Mouse (Mus musculus): ENCODE measurements around the gene Ccdc24. TPM values are rescaled to one million over a fixed set of nuclear protein-coding genes. Genes with fewer than 3 reads are reported as not detected.

Ccdc24 gene
- polyA plus RNA-seq, 1 experiment from 2014 or later = 0.41 TPM

GRCm38 (mm10) chr4:117839366-117839765 lies 33.0 kb downstream of the Ccdc24 start:
- H3K27ac ChIP-seq (replicated peaks) = peak overlapping the region; percentile 79; the same call in 1 of the 2 replicates
- ATAC-seq (ENCODE audit: low FRiP score, low TSS enrichment) (no peak), DNase-seq (ENCODE audit: low spot score) (no peak)
- no peaks in the 10 kb centered on the region for H3K9me3 ChIP-seq (ENCODE audit: control insufficient read depth, low read length)
- peaks cover 9% of the 10 kb centered on the region for H3K4me1 ChIP-seq (replicated peaks; ENCODE audit: control insufficient read depth, insufficient read depth)
- no peaks in the 10 kb centered on the region; the same call in 1 of the 2 replicates for H3K36me3 ChIP-seq (ENCODE audit: control insufficient read depth, insufficient read depth, low read length)
- TF ChIP-seq EP300 (optimal IDR thresholded peaks at IDR 0.05) (no peak), CTCF (IDR thresholded peaks at IDR 0.05; ENCODE audit: low read depth) (no peak)
- 66% methylated on average over 6 of the region's 6 CpGs for WGBS
- H3K4me3 ChIP-seq (ENCODE audit: low read depth, low read length) = no peak overlapping the region
- H3K9ac ChIP-seq (ENCODE audit: low read length) = no peak overlapping the region
- H3K4me2 ChIP-seq (replicated peaks; ENCODE audit: low read depth) = no peak overlapping the region
- no peaks in the 10 kb centered on the region for H3K27me3 ChIP-seq (ENCODE audit: control insufficient read depth, insufficient read depth, low read length)

- no peak for DNase-seq (ENCODE audit: low spot score)
- peak overlapping the region; percentile 62; the same call in 1 of the 2 replicates for H3K9ac ChIP-seq (ENCODE audit: low read length)
- no peaks in the 10 kb centered on the region for H3K36me3 ChIP-seq (ENCODE audit: control insufficient read depth, insufficient read depth, low read length)
- H3K27me3 ChIP-seq (ENCODE audit: control insufficient read depth, insufficient read depth, low read length) = no peaks in the 10 kb centered on the region
- no peak overlapping the region for H3K27ac ChIP-seq (replicated peaks)
- peak overlapping the region; percentile 95; the same call in 1 of the 2 replicates for H3K4me2 ChIP-seq (replicated peaks; ENCODE audit: low read depth)
- no peak overlapping the region for H3K4me3 ChIP-seq (ENCODE audit: low read depth, low read length)
- H3K9me3 ChIP-seq (ENCODE audit: control insufficient read depth, low read length) = no peaks in the 10 kb centered on the region
- ATAC-seq (ENCODE audit: low FRiP score, low TSS enrichment) = no peak
- H3K4me1 ChIP-seq (replicated peaks; ENCODE audit: control insufficient read depth, insufficient read depth) = peaks cover 9% of the 10 kb centered on the region
- TF ChIP-seq EP300 (optimal IDR thresholded peaks at IDR 0.05) (no peak), CTCF (IDR thresholded peaks at IDR 0.05; ENCODE audit: low read depth) (no peak)
- WGBS = 59% methylated on average over 4 of the region's 4 CpGs
Measured at GRCm38 (mm10) chr4:117837271-117837670, 35.1 kb downstream of the Ccdc24 start.

- TF ChIP-seq CTCF (IDR thresholded peaks at IDR 0.05; ENCODE audit: low read depth) (no peak), EP300 (optimal IDR thresholded peaks at IDR 0.05) (no peak)
- ATAC-seq (ENCODE audit: low FRiP score, low TSS enrichment) (peak; percentile 91), DNase-seq (ENCODE audit: low spot score) (peak; percentile 97)
- peak overlapping the region; percentile 95 for H3K4me2 ChIP-seq (replicated peaks; ENCODE audit: low read depth)
- peak overlapping the region; percentile 62 for H3K9ac ChIP-seq (ENCODE audit: low read length)
- no peaks in the 10 kb centered on the region for H3K9me3 ChIP-seq (ENCODE audit: control insufficient read depth, low read length)
- H3K36me3 ChIP-seq (ENCODE audit: control insufficient read depth, insufficient read depth, low read length) = no peaks in the 10 kb centered on the region
- H3K27me3 ChIP-seq (ENCODE audit: control insufficient read depth, insufficient read depth, low read length) = no peaks in the 10 kb centered on the region
- under 1% methylated on average over 40 of the region's 48 CpGs for WGBS
- H3K4me3 ChIP-seq (ENCODE audit: low read depth, low read length) = peak overlapping the region; percentile 60
- H3K4me1 ChIP-seq (replicated peaks; ENCODE audit: control insufficient read depth, insufficient read depth) = peaks cover 9% of the 10 kb centered on the region
- peak overlapping the region; percentile 84 for H3K27ac ChIP-seq (replicated peaks)
Measured at GRCm38 (mm10) chr4:117836204-117836767, 36.1 kb downstream of the Ccdc24 start.

GRCm38 (mm10) chr4:117835531-117836111 lies 36.7 kb downstream of the Ccdc24 start:
- H3K4me1 ChIP-seq (replicated peaks; ENCODE audit: control insufficient read depth, insufficient read depth) = peaks cover 10% of the 10 kb centered on the region; the same call in 1 of the 2 replicates
- H3K27ac ChIP-seq (replicated peaks) = peak overlapping the region; percentile 84
- no peaks in the 10 kb centered on the region for H3K27me3 ChIP-seq (ENCODE audit: control insufficient read depth, insufficient read depth, low read length)
- H3K36me3 ChIP-seq (ENCODE audit: control insufficient read depth, insufficient read depth, low read length) = no peaks in the 10 kb centered on the region
- WGBS = under 1% methylated on average over 50 of the region's 60 CpGs
- ATAC-seq (ENCODE audit: low FRiP score, low TSS enrichment) = peak; percentile 3
- no peaks in the 10 kb centered on the region for H3K9me3 ChIP-seq (ENCODE audit: control insufficient read depth, low read length)
- peak overlapping the region; percentile 95 for H3K4me2 ChIP-seq (replicated peaks; ENCODE audit: low read depth)
- no peak for TF ChIP-seq EP300 (optimal IDR thresholded peaks at IDR 0.05)
- no peak for TF ChIP-seq CTCF (IDR thresholded peaks at IDR 0.05; ENCODE audit: low read depth)
- peak overlapping the region; percentile 62 for H3K9ac ChIP-seq (ENCODE audit: low read length)
- H3K4me3 ChIP-seq (ENCODE audit: low read depth, low read length) = peak overlapping the region; percentile 60
- peak; percentile 61 for DNase-seq (ENCODE audit: low spot score)

GRCm38 (mm10) chr4:117834845-117835530 lies 37.4 kb downstream of the Ccdc24 start:
- DNase-seq (ENCODE audit: low spot score) (peak; percentile 89), ATAC-seq (ENCODE audit: low FRiP score, low TSS enrichment) (peak; percentile 30)
- H3K4me3 ChIP-seq (ENCODE audit: low read depth, low read length) = peak overlapping the region; percentile 60
- peak overlapping the region; percentile 95 for H3K4me2 ChIP-seq (replicated peaks; ENCODE audit: low read depth)
- TF ChIP-seq EP300 (optimal IDR thresholded peaks at IDR 0.05) (no peak), CTCF (IDR thresholded peaks at IDR 0.05; ENCODE audit: low read depth) (no peak)
- no peaks in the 10 kb centered on the region for H3K36me3 ChIP-seq (ENCODE audit: control insufficient read depth, insufficient read depth, low read length)
- 1% methylated on average over 33 of the region's 36 CpGs for whole genome bisulfite sequencing
- H3K27me3 ChIP-seq (ENCODE audit: control insufficient read depth, insufficient read depth, low read length) = no peaks in the 10 kb centered on the region
- H3K9ac ChIP-seq (ENCODE audit: low read length) = peak overlapping the region; percentile 62
- peak overlapping the region; percentile 84 for H3K27ac ChIP-seq (replicated peaks)
- peaks cover 12% of the 10 kb centered on the region; the same call in 1 of the 2 replicates for H3K4me1 ChIP-seq (replicated peaks; ENCODE audit: control insufficient read depth, insufficient read depth)
- H3K9me3 ChIP-seq (ENCODE audit: control insufficient read depth, low read length) = no peaks in the 10 kb centered on the region
